Mouse (Mus musculus): ENCODE measurements around the gene Prkcsh.

The Prkcsh gene

DNA sequence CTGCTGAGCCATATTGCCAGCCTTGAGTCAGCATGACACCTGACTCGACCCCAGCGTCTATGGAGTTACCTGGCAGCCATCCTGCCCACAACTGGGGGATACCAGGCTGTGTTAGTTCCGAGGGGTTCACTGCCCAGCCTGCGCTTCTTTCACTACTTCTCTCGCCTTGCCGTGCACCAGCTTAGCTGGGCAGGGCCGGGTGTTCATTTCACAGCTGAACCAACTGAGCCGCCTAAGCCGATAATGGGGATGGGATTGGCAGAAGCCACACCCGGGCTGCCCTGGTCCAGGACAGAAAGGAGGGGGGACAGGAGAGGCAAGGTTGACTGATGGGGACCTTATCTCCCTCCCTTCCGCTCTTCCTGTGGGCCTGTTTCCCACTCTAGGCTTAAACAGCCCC lies 46.7 kb downstream of the Prkcsh start:
- DNase-seq (ENCODE audit: low spot score in 2 of 2), result no peak

- DNase-seq (ENCODE audit: low spot score in 2 of 2), result no peak
Measured at GRCm38 (mm10) chr9:22049721-22050270, 47.2 kb downstream of the Prkcsh start.

DNA sequence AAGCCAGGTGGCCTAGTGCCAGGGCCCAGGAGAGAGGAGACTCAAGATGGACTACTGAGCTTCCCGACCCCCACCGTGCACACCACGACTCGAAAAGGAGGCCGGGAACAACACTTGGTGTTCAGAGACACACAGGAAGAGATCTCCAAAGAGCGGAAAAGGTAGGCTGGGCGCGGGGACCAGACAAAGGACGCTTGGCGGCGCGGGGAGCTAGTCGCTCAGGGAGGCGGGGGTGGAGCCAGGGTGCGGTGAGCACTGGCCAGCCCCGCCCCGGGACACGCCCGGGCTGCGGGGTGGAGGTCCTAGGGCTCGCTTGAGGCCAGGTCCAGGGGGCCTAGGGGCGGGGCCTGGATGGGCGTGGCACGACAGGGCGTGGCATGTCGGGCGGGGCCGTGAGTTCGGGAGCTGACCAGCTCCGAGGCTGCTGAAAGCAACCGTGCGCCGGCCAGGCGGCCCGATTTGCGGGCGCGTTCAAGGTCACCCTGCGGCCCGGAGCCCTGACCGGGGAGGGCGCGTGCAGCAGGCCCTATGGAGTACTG lies 47.8 kb downstream of the Prkcsh start:
- DNase-seq (ENCODE audit: low spot score in 2 of 2), result peak; percentile 69 to 70

DNA sequence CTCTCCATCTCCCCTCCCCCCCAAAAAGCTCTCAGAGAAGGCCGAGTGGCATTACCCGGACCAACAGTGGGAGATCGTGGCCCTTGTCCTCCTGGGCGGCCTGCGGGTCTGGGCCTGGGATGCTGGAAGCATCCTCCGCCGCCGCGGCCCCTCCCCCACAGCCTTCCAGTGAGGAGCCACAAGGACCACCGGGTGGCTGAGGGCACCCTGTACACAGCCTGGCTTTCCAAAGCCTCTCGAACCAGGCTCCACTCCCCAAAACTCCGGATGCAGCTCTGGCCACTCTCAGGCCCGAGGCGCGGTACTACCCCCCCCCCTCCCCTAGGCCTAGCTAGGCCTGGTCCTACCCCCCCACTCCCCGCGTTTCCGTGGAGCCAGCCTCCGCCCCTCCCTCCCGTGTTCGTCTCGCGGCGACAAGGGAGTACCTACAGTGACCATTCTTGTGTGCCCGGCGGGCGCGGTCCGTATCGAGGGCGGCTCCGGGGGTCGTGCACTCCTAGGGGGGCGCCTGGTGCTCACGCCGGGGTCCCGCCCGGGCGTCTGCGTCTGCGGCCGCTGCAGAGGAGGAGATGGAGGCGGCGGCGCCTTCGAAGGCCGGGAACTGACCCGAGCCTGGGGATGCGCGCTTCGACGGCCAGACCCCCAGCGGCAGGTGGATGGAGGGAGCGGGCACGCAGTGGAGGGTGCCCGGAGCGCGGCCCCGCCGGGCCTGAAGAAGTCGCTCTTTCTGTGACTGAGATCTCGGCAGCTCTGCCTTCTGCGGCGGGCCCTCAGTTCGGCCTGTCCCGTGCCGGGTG lies 48.8 kb downstream of the Prkcsh start:
- peak in 1 of 2 experiments; percentile 39 for DNase-seq (ENCODE audit: low spot score in 2 of 2)

- DNase-seq (ENCODE audit: low spot score in 2 of 2), result peak; percentile 82 to 86
Measured at GRCm38 (mm10) chr9:22051958-22052254, 49.3 kb downstream of the Prkcsh start, which contains the start of gene Elavl3. Gene Elavl3, minus strand, starts transcription at chr9:22052023.

DNA sequence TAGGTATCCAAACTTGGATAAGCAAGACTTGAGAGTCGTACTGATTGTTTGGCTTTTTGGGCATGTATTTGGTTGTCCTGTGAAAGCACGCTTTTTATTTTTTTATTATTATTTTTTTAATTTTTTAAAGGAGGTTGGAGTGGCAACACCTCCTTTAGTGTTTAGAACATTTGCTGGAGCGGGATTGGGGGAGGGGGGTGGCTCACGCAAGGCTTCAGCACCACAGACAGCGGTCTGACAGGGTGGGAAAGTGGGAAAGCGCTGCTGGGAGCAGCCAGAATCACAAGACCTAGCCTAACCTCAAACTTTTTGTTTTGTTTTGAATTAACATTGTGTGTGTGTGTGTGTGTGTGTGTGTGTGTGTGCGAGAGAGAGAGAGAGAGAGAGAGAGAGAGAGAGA lies 51.1 kb downstream of the Prkcsh start:
- DNase-seq (ENCODE audit: low spot score in 2 of 2), result no peak

GRCm38 (mm10) chr9:22054411-22055076 lies 51.9 kb downstream of the Prkcsh start:
- DNase-seq (ENCODE audit: low spot score in 2 of 2), result peak; percentile 84 to 87

- no peak for DNase-seq (ENCODE audit: low spot score in 2 of 2)
Measured at GRCm38 (mm10) chr9:22055713-22056112, 53.1 kb downstream of the Prkcsh start.

DNA sequence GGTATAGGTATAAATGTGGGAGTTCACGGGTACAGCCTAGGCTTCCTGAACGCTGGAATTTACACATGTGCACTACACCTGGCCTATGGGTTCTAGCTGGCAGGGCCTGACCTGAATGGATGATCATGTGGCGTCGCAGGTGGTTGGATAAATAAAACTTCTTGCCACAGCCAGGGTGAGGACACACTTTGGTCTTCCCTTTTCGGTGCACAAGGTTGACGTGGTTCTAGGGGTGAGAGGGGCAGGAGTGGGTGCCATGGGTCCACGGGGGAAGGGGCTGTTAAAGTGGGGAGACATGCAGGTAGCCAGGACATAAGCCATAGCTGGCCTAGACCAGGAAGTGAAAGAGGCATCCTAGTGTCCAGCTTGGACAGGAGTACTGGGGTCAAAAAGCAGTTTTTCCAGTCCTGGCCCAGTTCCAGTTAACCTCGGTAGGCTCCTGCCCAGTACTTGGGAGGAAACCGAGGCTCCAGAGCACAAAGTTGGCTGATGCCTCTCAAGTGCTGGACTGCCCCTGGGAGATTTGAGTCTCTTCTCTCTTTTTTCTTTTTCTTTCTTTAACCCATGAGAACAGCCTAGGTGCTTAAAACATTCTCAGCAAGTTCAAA lies 53.8 kb downstream of the Prkcsh start:
- no peak for DNase-seq (ENCODE audit: low spot score in 2 of 2)

- no peak for DNase-seq (ENCODE audit: low spot score in 2 of 2)
Measured at GRCm38 (mm10) chr9:22057031-22057517, 54.5 kb downstream of the Prkcsh start.

GRCm38 (mm10) chr9:22058011-22058424 lies 55.4 kb downstream of the Prkcsh start:
- DNase-seq (ENCODE audit: low spot score in 2 of 2), result peak; percentile 23 to 32

GRCm38 (mm10) chr9:22061339-22061738 lies 58.7 kb downstream of the Prkcsh start:
- DNase-seq (ENCODE audit: low spot score in 2 of 2), result peak; percentile 73 to 79
